ENCODE assay signal across 18 mouse cellular contexts in genomic region chr11:39223397-39223796, GRCm38 (mm10).
DNase-seq lines count a peak whose midpoint lies in the region; ATAC-seq lines count a peak whose summit lies in the region.
"Had no signal": no experiment of that assay in that cellular context is flagged by ENCODE, and none has a peak within 500 bp of the region (broad histone marks: within the 10 kb centered on the region; RNA-seq: fewer than 3 reads in every experiment).

No protein-coding gene starts in this region.

- H3K27me3 ChIP-seq in hindbrain, embryonic 12.5 days = no peaks in the 10 kb centered on the region
- H3K27me3 ChIP-seq in hindbrain, embryonic 13.5 days = no peaks in the 10 kb centered on the region
- no peaks in the 10 kb centered on the region for H3K27me3 ChIP-seq in hindbrain, embryonic 14.5 days (ENCODE audit: control insufficient read depth, insufficient read depth, low read length)
- H3K27me3 ChIP-seq in forebrain, embryonic 12.5 days = no peaks in the 10 kb centered on the region
- H3K27me3 ChIP-seq: CH12.LX; embryonic facial prominence, embryonic 12.5 days had no signal

- no peak overlapping the region for H3K4me3 ChIP-seq in hindbrain, embryonic 12.5 days
- H3K4me3 ChIP-seq in hindbrain, embryonic 13.5 days = no peak overlapping the region
- no peak overlapping the region for H3K4me3 ChIP-seq in hindbrain, embryonic 14.5 days (replicated peaks; ENCODE audit: low read length)
- H3K4me3 ChIP-seq in forebrain, embryonic 12.5 days (replicated peaks) = no peak overlapping the region
- H3K4me3 ChIP-seq: embryonic facial prominence, embryonic 12.5 days; heart, embryonic 10.5 days had no signal

- H3K4me1 ChIP-seq in hindbrain, embryonic 12.5 days = no peaks in the 10 kb centered on the region
- H3K4me1 ChIP-seq in hindbrain, embryonic 13.5 days (replicated peaks) = peaks cover 1% of the 10 kb centered on the region; the same call in 1 of the 2 replicates
- H3K4me1 ChIP-seq in hindbrain, embryonic 14.5 days (replicated peaks; ENCODE audit: control insufficient read depth, insufficient read depth, low read length) = no peaks in the 10 kb centered on the region
- H3K4me1 ChIP-seq in forebrain, embryonic 12.5 days = no peaks in the 10 kb centered on the region
- H3K4me1 ChIP-seq: embryonic facial prominence, embryonic 12.5 days; heart, embryonic 10.5 days had no signal

- WGBS in hindbrain, embryonic 12.5 days = 57% methylated on average over 2 of the region's 2 CpGs
- WGBS in hindbrain, embryonic 13.5 days = 51% methylated on average over 2 of the region's 2 CpGs
- WGBS in hindbrain, embryonic 14.5 days = 49% methylated on average over 2 of the region's 2 CpGs
- 68% methylated on average over 2 of the region's 2 CpGs for WGBS in forebrain, embryonic 12.5 days

- no peak overlapping the region for H3K9ac ChIP-seq in hindbrain, embryonic 12.5 days
- H3K9ac ChIP-seq in hindbrain, embryonic 13.5 days = no peak overlapping the region
- no peak overlapping the region for H3K9ac ChIP-seq in hindbrain, embryonic 14.5 days
- no peak overlapping the region for H3K9ac ChIP-seq in forebrain, embryonic 12.5 days
- H3K9ac ChIP-seq: embryonic facial prominence, embryonic 12.5 days had no signal

- no peaks in the 10 kb centered on the region for H3K36me3 ChIP-seq in hindbrain, embryonic 12.5 days
- H3K36me3 ChIP-seq in hindbrain, embryonic 13.5 days = no peaks in the 10 kb centered on the region
- no peaks in the 10 kb centered on the region for H3K36me3 ChIP-seq in hindbrain, embryonic 14.5 days (replicated peaks; ENCODE audit: control insufficient read depth, insufficient read depth)
- no peaks in the 10 kb centered on the region for H3K36me3 ChIP-seq in forebrain, embryonic 12.5 days (replicated peaks)
- H3K36me3 ChIP-seq: embryonic facial prominence, embryonic 12.5 days; heart, embryonic 10.5 days had no signal

- no peak overlapping the region for H3K27ac ChIP-seq in hindbrain, embryonic 12.5 days
- H3K27ac ChIP-seq in hindbrain, embryonic 13.5 days = no peak overlapping the region
- H3K27ac ChIP-seq in hindbrain, embryonic 14.5 days = no peak overlapping the region
- no peak overlapping the region for H3K27ac ChIP-seq in forebrain, embryonic 12.5 days
- H3K27ac ChIP-seq: embryonic facial prominence, embryonic 12.5 days; heart, embryonic 10.5 days had no signal

- H3K4me2 ChIP-seq in hindbrain, embryonic 12.5 days (replicated peaks) = no peak overlapping the region
- no peak overlapping the region for H3K4me2 ChIP-seq in hindbrain, embryonic 13.5 days
- no peak overlapping the region for H3K4me2 ChIP-seq in hindbrain, embryonic 14.5 days (replicated peaks)
- no peak overlapping the region for H3K4me2 ChIP-seq in forebrain, embryonic 12.5 days
- H3K4me2 ChIP-seq: embryonic facial prominence, embryonic 12.5 days had no signal

- 0 out of 2 replicates have a peak, but pooled peaks have one; percentile 16 for ATAC-seq in hindbrain, embryonic 12.5 days (ENCODE audit: low FRiP score)
- ATAC-seq in hindbrain, embryonic 13.5 days (ENCODE audit: low FRiP score) = no peak
- ATAC-seq in hindbrain, embryonic 14.5 days (ENCODE audit: low FRiP score) = no peak
- no peak for ATAC-seq in forebrain, embryonic 12.5 days (ENCODE audit: low FRiP score)
- ATAC-seq: forebrain, embryonic 16.5 days had no signal

- no peaks in the 10 kb centered on the region for H3K9me3 ChIP-seq in hindbrain, embryonic 12.5 days (replicated peaks)
- no peaks in the 10 kb centered on the region for H3K9me3 ChIP-seq in hindbrain, embryonic 13.5 days
- no peaks in the 10 kb centered on the region for H3K9me3 ChIP-seq in hindbrain, embryonic 14.5 days (ENCODE audit: control insufficient read depth, low read length)
- no peaks in the 10 kb centered on the region for H3K9me3 ChIP-seq in forebrain, embryonic 12.5 days
- H3K9me3 ChIP-seq: embryonic facial prominence, embryonic 12.5 days; heart, embryonic 10.5 days had no signal

- peak; percentile 11 for DNase-seq in Muller cell, postnatal 12 days (ENCODE audit: inconsistent ontology term)
- DNase-seq in hindbrain, embryonic 14.5 days (ENCODE audit: low spot score) = peak; percentile 51
- DNase-seq in retina, postnatal 1 day = peak; percentile 74
- DNase-seq: adrenal gland, adult 2 months; adrenal gland, postnatal 25 days; cerebellum, adult 8-10 months; cerebellum, postnatal 25 days; gastrocnemius, postnatal 10 days; heart, adult 18-20 months; heart, postnatal 10 days; heart, postnatal 4 days had no signal

Comparison
In these comparisons a context has a peak if more than half of its experiments do, and no peak if none do; other contexts are left out.
1. DNase-seq: peak in every context shown above with its lines; median percentile 74 in retina, postnatal 1 day; 51 in hindbrain, embryonic 14.5 days; 11 in Muller cell, postnatal 12 days.